Mouse (Mus musculus): ENCODE data around the gene Tcaf2.

Gene Tcaf2

DNA sequence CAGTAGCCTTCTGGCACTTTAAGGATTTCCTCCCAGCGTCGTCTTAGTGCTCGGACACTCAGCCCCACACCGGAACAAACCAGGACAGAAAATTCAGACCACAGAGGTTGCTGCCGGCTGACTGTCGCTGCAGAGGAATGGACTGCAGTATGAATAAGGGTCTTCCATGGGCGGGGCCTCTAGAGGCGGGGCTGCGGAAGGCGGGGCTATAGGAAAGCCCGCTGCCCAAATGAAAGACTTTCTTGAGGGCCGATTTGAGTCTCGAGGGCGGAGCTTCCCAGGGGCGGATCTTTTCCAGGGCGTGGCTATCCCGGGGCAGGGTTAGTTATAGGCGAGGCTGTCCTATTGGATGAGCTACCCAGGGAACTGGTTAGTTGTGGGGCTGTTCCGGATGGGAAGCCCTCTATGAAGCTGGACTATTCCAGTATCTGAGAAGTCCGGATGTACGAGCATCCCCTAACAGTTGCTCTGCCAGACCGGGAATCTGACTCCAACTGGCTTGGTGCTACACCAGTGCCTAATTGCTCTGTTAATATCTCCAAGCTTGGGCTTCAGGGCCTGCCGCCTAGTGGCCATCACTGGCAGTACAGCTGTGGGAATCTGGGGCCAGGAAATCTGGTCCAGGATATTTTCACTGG lies at the start of gene Tcaf2:
Gene Tcaf2 (minus strand): TSS at position 343 of the 638 bp plus-strand sequence.
- DNase-seq, result peak; percentile 58

DNA sequence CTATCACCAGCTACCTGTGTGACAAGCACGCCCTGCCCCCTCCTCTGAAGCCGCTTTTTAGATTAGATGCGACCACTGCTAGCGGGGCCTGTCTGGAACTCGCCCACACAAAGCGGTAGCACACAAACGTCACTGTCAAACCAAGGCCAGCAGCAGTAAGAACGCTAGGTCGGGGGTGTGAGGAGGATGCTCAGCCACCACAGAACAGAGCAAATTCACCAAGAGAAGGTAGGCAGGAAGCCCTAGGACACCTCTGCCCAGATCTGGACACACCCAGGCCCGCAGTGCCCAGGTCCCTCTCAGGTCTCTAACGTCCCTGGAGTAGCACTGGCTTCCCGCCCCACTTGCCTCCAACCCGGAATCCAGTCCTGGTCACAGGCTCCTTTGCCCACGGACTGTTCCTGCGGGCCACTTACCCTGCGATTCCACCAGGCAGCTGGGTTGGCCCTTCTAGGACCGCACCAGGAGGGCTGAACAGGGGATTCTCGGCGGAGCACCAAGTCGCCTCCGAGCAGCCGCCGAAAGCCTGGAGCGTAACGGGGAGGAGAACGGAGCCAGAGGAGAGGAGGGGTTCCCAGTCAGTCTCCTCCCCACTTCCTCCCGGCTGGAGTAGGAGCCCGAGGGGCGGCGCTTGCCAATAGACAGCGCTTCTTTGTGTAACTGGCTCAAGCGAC lies 47.6 kb upstream of the Tcaf2 start:
- peak; percentile 82 for DNase-seq

DNA sequence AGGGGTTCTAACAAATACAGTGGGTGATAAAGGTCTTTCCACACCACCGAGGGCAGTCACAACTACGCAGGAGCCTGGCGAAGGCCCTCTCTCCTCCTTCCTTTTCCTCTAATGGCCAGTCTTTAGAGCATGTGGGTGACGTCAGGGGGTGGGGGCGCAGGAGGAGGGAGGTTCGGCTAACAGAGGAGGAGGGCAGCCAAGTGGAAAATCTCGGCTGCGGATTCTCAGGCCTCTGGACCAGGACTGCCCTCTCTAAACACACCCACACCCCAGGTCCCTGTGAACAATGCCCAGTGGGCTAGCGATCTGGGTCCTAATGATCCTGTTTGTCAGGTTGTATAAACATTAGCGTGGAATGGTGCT lies 47.1 kb upstream of the Tcaf2 start:
- peak; percentile 65 for DNase-seq

DNA sequence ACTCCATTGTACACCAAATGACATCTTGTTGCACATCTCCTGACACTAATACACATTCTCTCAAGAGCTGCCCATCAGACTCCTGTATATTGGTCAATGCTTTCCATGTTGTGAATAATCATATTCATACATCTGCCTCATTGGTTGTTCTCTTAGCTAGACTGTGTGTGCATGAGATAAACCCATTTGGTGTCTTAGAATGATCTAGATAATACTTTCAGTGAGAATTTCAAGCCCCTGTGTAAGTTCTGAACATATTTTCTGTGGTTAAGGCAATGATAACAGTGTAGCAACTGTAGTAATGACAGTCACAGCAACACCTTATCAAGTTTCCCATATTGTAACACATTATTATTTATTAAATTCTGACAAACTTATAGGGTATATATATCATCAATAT lies 44.7 kb upstream of the Tcaf2 start:
- no peak for DNase-seq

DNA sequence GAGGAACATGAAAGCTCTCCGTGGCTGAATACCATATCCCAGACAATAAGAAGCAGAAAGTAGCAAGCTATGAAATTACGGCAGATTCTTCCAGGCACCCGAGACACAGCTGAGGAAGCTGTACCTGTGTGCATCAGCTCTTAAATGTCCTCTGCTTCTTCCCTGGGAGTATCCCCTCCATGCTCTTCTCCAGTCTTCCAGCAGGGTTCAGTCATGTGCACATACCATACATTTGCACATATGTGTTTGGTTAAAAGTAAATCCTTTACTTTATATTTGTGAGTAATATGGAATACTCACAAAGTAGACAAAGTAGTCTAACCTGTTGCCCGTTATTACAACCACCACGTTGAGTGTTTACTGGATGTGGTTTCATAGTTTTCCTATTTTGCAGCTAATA lies 42.9 kb upstream of the Tcaf2 start:
- DNase-seq, result no peak

DNA sequence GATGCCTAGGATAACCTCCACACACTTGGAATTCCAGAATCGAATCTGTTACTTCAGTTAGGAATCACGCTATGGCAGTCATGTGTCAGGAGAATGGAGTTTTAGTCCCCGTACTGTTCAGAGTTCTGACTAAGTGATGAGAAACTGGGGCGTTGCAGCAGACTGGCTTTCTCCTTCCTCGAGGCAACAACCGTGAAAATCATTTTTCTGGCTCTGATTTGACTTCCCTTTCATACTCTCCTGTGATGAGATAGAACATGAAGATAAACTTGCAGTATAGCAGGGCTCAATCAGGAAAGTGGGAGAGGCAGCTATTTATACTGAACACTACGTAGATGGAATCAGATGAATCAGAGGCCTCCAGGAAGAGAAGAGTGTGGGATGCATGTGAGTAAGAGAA lies 35.0 kb upstream of the Tcaf2 start:
- DNase-seq, result no peak

DNA sequence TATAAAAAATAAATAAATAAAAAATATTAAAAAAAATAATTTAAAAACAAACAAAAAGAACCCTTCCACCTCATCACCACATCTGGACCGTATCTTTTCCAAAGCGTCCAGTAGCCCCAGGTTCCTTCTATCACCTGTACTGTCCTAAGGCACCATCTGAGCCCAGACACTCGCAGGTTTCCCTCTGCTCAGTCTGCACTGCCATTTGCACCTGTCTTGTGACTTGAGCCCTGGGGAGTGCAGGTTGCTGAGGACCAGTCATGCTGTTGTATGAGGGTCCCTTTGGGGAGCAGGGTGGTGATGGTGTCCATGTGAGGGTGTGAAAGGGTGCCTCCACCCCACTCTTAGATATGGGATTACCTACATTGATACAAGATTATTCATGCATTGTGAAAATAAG lies 31.0 kb upstream of the Tcaf2 start:
- DNase-seq, result no peak

DNA sequence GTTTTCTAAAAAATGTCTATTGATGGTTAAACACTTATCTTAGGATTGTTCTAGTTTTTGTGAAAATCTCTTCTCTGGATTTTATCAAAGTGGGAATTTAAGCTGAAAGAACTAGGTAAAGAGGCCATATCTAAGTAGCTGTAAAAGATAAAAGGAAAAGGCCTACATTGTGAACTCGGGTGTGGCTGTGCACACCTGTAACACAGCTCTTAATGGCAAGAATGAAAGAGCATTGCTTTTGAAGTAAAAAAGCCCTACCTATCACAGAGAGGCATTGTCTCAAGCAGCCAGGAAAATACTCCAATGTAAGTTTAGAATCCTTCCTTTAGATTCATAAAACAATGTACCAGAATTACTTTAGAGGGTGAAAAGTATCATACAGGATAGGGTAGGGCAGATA lies 26.7 kb upstream of the Tcaf2 start:
- no peak for DNase-seq

DNA sequence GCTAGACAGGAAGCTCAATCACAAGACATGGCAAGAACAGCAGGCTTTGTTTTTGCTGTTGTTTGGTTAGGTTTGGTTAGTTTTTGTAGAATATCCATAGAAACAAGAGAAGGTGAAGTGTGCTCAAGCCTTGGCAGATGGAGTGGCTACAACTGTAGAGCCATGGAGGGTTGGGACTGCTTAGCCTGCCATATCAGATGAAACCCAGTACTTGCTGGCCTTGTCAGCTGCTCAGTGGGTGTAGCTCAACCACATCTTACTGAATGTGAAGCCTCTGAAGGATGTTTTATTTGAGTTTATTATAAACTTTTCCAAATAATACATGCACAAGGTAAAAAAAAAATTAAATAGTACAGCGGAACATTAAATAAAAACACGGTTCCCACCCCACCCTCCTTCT lies 22.7 kb upstream of the Tcaf2 start:
- no peak for DNase-seq

DNA sequence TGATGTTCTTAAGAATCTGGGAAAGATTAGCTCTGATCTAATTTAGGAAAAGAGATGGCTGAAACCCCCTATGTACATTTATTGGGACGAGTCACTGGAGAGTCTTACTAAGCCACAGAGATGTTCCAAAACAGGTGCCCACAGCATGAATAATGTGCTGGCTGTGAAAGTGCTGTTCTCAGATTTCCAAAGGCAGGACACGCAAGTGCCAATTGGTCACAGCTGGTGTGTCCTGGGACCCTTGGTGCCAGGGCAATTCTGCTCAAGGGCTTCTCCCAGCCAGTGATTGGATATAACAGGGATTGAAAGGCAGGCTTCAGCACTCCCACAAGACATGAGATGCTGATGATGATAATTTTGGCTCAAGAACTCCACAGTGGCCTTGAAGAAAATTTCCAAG lies 16.7 kb upstream of the Tcaf2 start:
- no peak for DNase-seq

DNA sequence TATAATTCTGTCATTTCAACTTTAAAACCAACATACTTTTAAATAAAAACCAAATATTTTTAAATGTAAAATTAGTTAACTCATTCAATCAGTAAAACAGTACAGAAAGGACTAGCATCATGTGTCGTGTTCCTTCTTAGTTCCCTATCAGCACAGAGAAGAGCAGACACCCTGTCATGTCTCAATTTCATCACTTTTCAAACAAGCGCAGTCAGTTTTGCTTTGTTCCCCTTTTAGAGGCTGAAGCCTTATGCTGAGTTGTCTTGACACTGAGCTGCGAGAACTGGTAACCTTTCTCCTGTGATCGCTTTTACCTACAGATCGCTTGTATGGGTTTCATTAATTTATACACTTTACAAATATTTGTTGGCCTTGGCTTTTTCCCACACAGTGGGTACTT lies 10.7 kb downstream of the Tcaf2 start:
- DNase-seq, result no peak

DNA sequence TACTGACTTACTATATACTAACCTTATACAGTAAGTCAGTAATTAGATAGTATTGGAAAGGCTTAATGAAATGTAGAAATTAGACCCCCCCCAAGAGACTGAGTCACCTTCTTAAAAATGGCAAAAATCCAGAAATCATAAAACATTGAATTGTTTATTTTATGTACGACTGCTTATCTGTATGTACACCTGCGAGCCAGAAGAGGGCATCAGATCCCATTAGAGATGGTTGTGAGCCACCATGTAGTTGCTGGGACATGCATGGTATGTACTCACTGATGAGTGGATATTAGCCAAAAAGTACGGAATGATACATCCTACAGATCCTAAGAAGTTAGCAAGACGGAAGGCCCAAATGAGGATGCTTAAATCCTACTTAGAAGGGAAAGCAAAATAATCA lies 13.7 kb downstream of the Tcaf2 start:
- no peak for DNase-seq

DNA sequence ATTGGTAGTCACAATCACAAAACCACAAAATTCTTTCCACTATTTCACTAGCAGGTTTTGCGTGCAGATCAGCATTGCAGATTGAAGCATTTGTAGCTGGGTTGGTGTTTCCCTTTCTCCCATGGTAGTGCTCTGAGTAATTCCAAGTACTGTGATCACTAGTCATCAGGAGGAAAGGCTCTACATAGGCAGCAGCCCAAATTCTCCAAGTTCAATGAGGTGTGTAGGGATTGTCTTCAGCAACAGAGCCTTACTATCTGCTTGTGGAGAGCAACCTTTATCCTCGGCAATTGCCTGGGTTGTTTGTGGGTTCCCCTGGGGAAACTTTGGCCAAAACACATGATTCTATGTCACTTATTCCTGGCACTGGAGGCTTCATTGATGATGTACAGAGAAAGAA lies 28.1 kb downstream of the Tcaf2 start:
- no peak for DNase-seq

DNA sequence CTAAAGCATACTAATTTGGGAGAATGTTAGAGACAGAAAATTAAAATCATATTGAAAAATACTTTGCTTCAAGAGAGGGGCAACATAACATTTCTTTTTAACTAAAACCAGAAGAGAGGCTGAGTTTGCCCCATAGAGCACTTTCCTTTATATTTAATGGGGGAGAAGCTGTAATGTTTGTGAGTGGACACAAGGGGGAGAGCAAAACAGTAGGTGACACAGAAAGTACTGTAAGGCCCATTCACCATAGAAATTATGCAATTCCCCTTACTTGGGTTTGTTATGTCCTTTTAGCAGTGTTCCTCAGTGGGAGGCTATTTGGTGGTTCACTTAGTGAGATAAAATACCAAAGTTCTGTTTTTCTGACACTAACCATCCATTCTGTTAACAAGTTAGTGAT lies 32.8 kb downstream of the Tcaf2 start:
- DNase-seq, result no peak

DNA sequence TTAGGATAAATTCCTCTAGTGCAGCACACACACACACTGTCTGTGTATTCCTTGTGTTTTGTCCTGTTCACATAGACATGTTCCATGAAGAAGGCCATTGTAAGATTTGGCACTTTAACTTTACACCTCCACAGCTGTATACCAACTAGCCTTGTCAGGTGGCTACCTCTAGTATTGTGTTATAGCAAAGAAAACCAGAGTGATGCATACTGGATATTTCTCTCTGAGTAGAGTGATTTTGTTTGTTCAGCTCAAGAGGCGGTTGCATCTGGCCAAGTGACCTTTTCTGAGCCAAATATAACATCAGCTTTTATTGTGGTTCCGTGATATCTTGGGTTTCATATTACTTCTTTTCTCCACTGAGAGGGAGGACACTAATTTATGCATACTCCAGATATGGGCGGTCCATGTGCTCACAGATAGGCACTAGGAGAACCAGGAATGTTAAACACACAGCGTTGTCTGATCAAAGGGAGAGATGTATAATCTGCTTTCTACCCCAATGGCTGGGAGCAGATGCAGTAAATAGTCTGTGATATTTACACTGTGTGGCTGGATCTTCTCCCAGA lies 34.0 kb downstream of the Tcaf2 start:
- no peak for DNase-seq

DNA sequence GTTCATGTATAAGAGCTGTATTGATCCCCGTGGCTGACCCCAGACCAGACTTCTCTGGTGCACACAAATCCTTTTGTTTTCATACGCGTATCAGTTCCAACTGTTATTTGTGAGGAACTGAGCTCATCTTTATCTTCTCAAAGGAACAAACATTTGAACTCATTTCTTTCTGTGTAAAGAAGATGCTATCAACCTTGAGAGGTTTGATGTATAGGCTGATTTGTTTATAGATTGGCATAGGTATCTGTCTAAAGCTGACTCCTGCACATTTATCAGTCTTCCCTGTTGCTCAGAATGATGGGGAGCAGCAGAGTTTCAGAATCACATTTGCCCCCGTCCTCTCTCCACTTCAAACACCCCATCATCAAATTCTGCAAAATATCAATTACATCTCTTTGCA lies 47.5 kb downstream of the Tcaf2 start, which contains the start of gene Tcaf3:
Gene Tcaf3 (minus strand): TSS at position 101 of the 400 bp plus-strand sequence.
- DNase-seq, result no peak

DNA sequence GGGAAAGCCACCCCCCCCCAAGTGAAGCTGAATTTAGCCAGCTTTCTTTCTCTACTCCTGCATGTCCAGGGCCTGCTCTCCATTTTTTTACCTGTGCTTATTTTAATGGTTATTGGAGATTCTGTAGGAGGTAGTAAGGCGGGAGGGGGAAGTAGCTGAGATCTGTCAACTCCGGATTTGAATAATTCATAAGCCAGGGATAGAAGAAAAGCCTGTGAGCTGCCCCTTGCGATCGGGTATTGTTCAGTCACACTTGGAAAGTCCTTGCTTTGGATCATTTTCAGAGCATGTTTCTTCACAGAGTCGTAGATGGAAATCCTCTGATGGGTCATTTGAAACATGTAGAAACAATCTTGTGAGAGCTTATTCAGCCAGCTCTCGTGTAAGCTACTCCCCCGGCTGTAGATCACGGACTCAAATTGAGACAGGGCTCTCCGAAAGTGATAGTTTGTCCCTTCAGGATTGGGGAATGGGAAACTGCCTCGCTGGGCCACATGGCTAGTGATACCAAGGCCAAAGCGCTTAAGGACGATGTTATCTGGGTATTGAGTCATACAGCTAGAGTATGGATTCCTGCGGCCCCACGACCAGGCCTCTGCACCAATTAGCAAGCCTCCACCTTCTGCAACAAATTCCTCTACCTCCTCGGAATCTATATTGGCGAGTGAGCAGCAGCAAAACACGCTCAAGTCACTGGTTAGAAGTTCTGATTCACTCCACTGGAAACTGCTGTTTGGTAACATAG lies 51.7 kb downstream of the Tcaf2 start:
- DNase-seq, result no peak

DNA sequence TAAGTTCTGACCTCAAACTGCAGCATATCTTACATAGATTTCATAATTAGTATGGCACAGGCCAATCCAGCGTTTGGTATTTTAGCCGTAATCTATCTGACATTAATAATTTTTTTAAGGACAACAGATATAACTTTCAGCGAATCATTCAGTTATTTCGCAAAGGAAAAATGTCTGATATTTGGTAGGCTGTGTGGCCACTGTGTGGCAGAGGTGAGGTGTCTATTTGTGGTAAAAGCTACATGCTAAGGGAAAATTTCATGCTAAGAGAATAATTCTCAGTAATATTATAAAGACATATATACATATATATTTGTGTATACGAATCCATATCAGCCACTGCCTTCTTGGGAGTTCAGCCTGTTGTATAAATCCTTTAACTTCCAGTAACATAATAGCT lies 58.5 kb downstream of the Tcaf2 start:
- no peak for DNase-seq

DNA sequence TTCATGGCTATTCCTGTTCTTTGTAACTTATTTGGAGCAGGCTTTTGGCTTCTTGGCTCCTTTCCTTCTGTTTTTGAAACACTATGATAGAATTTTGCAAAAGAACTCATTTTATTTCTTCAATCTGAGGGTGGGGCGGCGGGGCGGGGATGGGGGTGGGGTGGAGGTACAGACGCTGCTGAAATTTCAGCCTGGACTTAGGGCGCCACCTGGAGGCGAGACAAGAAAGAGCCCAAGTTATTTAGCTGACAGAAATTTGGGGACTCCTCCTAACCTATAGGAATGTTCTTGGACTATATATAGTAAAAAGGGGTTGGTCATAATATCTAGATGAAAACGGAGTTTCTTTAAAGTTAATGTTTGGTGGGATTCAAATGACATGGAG lies 61.6 kb downstream of the Tcaf2 start:
- DNase-seq, result peak; percentile 75

DNA sequence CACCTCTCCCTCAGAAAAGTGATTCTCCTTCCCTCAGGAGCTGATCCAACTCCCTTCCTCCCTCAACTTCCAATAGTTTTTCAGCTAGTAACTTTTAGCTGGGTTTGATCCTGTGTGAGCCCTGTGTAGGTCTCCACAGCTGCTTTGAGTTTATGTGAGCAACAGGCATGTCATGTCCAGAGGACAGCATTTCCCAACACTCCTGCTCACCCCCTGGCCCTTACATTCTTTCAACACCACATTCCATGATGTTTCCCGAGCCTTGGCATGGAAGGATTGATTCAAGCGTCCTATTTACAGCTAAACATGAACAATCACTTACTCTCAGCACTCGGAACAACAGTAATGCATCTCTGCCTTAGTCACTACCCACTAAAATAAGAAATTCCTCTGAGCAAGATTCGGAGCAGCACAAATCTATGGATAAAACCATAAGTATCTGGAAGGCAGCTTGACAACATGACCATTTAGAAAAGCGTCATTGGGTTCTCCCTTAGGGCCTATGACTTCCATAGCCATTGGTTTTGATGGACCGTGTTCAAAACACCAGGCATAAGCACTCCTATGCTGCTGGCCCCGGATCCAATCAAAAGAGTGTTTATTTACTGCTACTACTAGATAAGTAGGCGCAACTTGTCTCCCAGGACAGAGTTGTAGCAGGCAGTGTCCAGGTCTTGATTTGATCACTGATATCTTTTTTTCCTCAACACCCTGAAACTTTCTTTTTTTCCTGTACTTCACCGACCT lies 62.1 kb downstream of the Tcaf2 start:
- no peak for DNase-seq

DNA sequence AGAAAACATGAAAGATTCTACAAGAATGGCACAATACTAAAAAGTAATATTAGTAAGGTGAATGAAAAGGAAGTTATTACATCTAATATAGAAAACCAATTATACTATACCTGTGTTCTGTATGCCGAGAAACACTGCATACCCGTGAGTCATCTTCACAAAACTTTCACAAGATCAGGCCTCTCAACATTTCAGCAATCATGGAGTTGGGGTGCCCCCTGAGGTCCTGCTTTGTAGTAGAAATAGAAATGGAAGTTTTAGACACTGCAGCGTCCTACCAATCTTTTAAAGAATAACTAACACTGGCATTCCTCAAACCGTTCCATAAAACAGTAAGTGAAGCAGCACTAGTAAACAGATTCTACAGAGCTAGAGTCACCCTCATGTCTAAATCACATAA lies 66.4 kb downstream of the Tcaf2 start:
- no peak for DNase-seq

DNA sequence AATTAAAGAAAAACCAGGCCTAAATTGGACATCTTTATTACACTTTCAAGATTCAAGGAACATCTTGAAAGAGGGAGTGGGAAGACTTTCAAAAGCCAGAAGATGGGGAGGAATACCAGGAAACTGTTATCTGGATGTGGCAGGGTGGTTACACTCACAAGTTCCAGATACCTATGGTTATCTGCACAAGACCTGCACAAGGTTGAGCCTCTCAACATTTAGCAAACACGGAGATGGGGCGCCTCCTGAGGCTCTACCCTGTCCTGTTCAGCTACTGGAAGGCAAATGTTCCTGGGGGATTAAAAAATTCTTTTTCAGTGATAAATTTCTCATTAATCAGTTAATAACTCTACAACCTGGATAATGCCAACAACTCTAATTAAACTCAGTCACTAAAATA lies 67.6 kb downstream of the Tcaf2 start:
- no peak for DNase-seq
